Mouse (Mus musculus) cerebellum, postnatal 25 days (tissue): ENCODE data around the gene Arhgap10.

Experiments used
- DNase-seq, 2 experiments: peaks; one replicate each; pipeline ENCODE4 v3.0.0; 2021; ENCODE audit warnings: mixed read lengths in 2 of 2

Arhgap10 gene

DNA sequence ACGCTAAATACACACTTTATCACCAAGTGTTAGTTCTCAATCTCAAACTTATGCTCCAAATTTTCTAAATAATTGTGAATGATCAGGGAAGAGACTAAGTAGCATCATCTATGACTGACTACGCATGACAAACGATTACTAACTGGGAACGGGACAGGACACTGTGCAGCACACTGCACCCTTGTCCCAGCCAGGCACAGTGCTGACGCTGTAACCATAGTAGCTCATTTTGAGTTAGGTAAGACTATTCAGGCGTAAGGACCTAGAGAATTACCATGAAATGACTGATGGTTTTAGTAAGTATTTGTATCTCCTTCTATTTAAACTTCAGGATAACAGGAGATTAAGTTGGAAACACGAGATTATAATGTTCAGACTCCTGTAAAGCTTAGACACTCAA lies 33.5 kb downstream of the Arhgap10 start:
- DNase-seq, result no peak

DNA sequence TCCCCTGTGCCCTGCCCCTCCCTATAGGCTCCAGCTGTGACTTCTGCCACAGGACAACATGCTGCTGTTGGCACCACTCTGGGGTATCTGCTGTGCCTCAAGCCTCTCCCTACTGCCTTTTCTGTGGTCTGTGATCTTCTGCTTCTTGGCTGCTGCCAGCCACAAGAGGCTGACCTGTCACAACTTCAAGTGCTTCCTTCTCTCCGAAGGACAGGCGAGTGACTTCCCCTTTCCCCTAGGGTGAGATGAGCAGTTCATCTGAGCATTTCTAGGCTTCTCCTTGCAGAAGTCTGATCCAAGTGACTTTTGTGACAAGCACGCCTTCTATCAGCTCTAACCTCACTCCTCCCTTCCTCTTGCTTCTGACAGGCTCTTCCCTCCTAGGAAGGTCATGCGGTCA lies 34.1 kb downstream of the Arhgap10 start:
- DNase-seq, result no peak

- no peak for DNase-seq
These were observed 36.0 kb downstream of the Arhgap10 start for GRCm38 (mm10) chr8:77481791-77482190.

GRCm38 (mm10) chr8:77479995-77480394 lies 37.8 kb downstream of the Arhgap10 start:
- peak in 1 of 2 experiments; percentile 46 for DNase-seq

DNA sequence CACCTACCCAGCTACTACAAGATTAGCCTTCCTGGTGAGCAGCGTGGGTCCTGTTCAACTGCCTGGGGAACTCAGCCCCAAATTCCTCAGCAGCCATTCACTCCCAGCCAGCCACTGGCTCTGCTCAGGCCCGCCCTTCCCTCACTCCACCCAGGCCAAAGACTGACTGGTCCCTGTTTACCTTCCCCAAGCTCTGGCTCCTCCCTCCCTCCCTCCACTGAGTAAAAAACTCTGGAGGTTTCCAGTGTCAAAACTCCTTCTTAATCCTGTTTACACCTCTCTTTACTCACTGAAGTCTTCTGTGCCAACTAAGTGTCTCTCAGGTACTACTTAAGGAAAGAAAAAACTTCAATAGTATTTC lies 38.9 kb downstream of the Arhgap10 start:
- DNase-seq, result no peak

- DNase-seq, result no peak
These were observed 39.4 kb downstream of the Arhgap10 start for GRCm38 (mm10) chr8:77478155-77478912.

GRCm38 (mm10) chr8:77477684-77478083 lies 40.1 kb downstream of the Arhgap10 start:
- DNase-seq, result no peak

DNA sequence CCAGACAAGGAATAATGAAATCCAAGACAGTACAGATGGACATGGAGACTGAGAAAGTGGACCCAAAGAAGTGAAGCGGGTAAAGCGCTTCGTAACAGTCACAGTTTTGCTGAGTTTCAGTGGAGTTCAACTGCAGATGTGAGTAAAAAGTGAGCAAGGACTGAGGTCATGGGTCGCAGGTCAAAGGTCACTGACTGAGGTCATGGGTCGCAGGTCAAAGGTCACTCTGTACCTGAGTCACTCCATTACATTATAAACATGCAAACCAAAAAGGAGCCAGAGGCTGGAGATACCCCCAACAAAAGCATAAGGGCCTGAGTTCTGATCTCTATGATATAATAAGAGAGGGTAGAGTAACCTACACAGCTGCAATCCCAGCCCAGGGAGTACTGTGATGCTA lies 43.1 kb downstream of the Arhgap10 start:
- DNase-seq, result no peak

DNA sequence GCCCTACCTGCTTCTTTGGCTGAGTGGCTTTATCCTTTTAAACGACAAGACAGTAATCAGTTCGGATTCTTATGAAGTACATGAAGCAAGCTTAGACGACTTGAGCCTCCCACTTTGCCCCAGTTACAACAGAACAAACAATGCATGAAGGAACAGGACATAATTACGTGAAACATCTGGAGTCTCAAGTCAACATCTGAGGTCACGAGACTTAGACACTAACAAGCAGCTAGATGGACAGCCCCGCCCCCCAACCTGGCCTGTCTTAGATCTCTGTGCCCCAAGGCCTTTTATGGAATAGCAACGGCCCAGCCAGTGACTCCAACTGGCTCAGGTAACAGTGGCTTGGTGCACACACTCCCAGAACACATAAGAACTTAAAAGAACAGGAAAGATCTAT lies 44.0 kb downstream of the Arhgap10 start:
- DNase-seq, result no peak

GRCm38 (mm10) chr8:77473373-77473772 lies 44.4 kb downstream of the Arhgap10 start:
- peak; percentile 67 to 80 for DNase-seq

GRCm38 (mm10) chr8:77461392-77461791 lies 56.4 kb downstream of the Arhgap10 start:
- no peak for DNase-seq

DNA sequence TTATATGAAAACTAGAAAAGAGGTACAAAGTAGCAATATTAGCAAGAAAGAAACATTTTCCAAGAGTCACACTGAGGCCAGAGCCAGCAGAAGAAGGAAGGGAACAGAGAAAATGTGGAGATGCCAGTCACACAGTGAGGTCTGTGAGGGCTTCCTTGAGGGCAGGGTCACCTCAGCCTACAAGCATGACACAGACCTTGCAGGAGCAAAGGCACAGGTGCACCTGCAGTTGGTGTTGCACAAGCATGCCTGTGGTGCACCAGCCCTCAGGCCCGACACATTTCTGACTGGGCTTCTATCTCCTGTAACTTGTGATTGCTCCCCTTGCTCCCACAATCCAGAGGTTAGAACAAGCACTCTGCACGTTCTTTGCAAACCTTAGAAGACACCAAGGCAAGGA lies 57.4 kb downstream of the Arhgap10 start:
- no peak for DNase-seq

- no peak for DNase-seq
These were observed 58.1 kb downstream of the Arhgap10 start for GRCm38 (mm10) chr8:77459696-77460095.

DNA sequence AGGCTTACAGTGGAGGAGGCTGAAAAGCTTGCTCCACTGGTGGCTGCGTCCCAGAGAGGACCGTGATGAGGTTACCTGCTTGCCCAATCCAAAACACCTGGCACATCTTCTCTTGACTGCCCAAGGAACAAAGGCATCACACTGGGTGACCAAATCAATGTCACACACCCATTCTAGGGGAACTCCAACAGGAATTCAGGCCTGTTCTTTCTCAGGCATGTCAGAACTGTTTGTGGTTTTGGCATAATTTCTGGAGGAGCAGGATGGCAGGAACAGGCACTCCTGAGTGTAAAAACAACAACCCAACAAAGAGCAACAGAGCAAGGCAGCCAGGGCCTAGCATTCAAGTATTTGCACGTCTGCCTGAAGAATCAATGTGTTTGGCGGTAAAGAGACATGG lies 59.2 kb downstream of the Arhgap10 start:
- DNase-seq, result no peak

DNA sequence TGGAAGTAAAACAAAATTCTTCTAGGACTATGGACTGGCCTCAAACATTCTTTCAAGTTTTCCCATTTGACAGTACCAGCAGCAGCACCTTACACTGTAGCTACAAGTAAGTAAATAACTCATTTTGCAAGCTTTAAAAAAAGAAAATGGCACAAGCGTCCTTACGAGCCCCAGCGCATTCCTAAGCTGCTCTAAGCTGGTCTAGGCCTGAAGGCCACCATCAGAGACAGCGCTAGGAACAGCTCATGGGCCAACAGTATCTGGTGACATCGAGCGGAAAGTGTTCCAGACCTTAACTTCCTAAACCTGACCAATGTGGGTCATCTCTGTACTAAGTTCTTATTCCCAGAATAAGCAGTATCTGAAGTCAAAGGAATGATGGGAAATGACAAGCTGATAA lies 61.5 kb downstream of the Arhgap10 start:
- DNase-seq, result no peak

DNA sequence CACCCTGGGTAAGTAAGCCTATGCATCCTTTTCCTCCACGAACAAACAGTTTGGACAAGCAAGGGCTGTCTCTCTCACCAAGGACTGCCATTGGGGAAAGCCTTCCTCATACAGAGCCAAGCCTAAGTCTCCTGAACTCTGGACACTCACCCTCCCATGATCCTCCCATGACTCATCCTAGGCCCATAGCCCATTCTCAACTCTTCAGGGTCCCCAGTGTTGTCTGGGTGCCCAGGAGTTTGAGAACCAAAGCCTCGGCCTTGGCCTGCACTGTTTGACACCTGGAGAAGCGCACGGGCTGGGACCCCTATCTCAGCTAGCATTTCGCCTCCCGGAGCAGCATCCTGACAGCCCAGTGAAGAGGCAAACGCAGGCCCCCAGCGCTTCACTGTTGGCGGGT lies 63.9 kb downstream of the Arhgap10 start:
- DNase-seq, result no peak

DNA sequence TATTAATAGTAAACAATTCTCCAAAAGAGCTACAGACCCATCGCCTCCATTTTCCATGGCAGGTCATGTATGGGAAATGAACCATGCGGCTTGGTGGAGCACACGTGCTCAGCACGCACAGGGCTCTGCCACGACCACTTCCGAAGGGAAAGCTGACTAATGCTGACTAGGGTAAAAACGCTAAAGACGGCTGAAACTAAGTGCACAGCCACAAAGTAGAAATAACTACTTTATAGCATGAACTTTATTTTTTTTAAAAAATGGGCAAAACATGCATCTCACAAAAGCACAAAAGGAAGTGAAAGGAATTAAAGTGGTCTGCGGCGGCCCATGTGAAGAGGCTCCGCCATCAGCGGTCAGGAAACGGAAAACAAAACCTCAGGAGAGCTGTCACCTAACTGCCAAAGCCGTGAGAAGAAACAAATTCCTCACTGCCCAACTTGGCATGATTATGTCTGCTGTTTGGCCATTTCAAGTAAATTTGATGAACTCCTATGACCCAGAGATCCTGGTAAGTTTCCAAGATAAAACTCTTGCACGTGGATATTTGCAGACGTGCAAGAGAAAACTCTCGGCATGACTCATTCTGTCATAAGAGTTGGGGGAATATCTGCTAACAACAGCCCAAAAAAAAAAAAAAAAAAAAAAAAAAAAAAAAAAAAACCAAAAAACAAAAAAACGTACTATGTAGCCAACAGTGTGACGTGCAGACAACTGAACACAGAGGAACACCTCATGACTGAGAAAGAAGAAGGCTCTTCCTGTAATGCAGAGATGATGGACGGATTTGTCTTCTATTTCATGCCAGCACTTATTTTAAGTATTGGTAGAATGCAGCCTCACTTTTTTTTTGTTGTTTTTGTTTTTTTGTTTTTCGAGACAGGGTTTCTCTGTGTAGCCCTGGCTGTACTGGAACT lies 66.0 kb downstream of the Arhgap10 start:
- no peak for DNase-seq

GRCm38 (mm10) chr8:77451052-77451451 lies 66.7 kb downstream of the Arhgap10 start:
- DNase-seq, result no peak

DNA sequence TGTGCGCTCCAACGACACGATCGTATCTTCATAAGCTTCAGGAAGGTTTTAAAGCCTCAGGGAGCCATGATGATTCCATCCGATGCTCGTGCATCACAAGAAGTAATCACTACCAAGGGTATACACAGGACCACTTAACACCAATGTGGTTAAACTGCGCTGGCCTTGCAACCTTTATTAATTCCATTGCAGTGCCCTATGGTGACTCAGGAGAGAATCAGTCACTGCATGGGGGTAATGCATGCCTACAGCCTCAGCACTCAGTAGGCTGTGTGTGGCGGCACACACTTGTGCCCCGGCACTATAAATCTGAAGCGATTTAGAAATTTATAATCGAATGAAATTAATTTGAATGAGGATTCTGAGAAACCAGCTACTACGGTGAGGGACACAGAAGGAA lies 71.5 kb downstream of the Arhgap10 start:
- no peak for DNase-seq

GRCm38 (mm10) chr8:77445642-77446041 lies 72.1 kb downstream of the Arhgap10 start:
- no peak for DNase-seq

DNA sequence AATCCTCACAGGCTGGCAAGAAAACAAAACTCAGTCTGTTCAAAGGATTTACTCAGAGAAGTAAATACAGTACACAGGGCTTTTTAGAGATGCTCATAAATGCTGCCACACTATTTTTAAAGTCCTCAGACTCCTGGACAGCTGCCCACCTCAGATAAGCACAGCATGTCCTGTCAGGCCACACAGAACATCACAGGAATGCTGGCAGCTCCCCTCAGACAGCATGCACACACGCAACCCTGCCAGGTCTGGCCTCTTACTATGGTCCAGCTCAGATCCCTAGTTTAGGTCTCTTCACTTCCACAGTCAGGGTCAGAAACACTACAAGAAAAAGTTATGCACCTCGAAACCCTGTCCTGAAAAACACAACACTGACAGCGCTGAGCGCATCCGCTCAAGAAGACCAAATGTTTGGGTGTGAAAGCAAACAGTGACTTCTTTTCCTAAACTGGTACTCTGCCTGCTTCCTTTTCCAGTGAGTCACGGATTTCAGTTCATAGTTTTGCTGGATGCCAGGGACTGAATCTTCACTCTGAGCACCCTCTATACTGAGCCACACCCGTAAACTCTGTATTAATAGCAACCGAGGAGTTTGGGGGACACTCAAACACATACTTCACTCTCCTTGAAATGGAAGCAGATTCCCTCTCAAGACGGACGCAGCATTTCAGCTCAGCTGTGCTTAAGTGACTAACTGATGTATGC lies 73.4 kb downstream of the Arhgap10 start:
- peak; percentile 77 to 84 for DNase-seq

DNA sequence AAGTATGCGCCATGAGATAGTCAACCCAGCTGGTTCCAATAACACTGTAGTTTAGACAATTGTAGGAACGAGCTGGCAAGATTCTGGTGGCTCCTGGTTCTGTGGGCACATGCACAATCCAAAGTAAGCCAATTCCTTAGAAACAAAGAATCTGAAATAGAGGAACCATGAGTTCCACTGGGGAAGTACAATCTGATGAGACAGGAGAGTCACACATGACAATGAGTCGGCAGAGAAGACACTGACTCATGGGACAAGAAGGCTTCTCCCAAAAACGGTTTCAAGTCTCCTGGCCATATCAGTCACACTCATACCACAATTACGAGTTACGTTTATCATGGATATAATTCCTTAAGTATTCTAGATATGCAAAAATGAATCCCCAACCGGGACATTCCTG lies 75.3 kb downstream of the Arhgap10 start:
- no peak for DNase-seq

DNA sequence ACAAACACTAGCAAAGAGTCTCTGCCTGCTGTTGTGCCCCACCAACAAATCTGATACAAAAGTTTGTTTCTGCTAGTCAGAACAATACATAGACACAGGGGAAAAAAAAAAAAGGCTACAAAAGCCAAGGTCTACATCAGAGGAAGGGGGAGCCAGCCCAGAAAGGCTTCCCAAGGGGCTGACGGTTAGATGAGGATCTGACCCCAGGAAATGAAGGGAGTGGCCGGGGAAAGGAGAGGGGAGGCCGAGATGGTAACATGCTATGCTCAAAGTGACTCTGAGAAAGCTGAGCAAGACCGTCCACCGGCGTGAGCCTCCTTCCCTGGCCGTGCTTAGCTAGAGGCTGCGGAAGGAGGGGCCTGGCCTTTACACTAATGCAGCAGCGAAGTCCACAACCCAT lies 76.8 kb downstream of the Arhgap10 start:
- DNase-seq, result no peak
